Mouse (Mus musculus) ES-Bruce4 (cell line): ENCODE data around the gene Krtap16-3.

Source experiments
- CTCF ChIP-seq: IDR thresholded peaks from one replicate; pipeline ENCODE4 v1.8.1; 2011; ENCODE audit warnings: low read depth, low read length
- POLR2A ChIP-seq: IDR thresholded peaks from one replicate; pipeline ENCODE4 v1.8.1; 2011; ENCODE audit warnings: low read length; ENCODE audit not compliant: insufficient read depth

GRCm38 (mm10) chr16:88938252-88938651 is 24.4 kb downstream of the Krtap16-3 start:
- TF ChIP-seq POLR2A, result no peak
- TF ChIP-seq CTCF, result peak; percentile 14
